Mouse (Mus musculus) c-Kit-positive CD71-negative TER-119-negative erythroid progenitor cells, embryonic 14.5 days (primary cell): ENCODE measurements around the gene Mvb12a.

Experiments
- DNase-seq: peaks from one replicate; pipeline ENCODE4 v3.0.0-alpha.2; 2013; ENCODE audit warnings: low read depth

Gene Mvb12a

DNA sequence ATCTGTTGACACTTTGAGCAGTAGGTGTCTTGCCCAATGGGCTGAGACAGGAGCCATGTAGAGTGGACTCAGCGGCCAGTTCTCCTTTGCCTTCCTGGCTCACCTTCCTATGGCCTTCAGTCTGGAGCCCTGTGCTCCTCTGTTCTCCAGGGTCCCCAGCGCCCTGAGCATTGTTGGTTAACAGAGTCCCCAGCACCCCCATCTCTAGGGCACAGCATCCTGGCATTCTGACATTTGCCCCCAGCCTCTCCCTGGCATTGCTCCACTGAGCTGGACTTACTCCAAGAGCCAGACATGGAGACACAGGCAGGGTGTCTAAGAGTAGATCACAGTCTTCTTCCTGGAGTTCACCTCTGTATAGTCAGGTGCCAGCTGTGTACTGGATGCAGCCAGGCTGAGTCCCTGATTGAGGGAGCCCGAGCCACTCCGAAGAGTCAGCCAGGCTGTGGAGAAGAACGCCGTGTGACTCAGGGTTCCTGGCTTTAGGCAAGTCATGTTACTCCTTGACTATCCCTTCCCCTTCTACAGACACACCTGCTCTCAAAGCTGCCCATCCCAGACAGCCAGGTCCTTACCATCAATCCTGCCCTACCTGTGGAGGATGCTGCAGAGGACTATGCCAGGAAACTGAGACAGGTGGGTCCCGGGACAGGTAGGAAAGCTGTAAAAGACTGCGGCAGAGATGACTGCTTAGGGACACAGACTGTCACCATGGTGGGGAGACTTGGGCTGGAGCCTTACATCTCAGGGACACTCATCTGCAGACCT is 51.0 kb downstream of the Mvb12a start:
- DNase-seq: no peak

DNA sequence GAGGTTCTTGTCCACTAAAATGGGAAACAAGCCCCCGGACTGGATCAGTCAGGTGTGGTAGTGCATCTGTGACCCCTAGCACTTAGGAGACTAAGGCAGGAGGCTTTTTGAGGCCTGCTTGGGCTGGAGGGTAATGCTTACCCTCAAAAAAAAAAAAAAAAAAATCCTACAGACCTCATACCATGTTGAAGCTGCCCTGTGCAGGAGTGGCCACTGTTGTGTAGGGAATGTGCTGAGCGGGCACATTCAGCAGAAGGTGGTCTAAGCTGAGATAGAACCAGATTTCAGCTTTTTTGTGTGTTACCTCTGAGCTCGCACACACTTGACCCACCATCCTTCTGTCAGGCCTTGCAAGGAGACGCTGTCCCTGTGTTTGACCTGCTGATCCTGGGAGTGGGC is 51.6 kb downstream of the Mvb12a start:
- no peak for DNase-seq

DNA sequence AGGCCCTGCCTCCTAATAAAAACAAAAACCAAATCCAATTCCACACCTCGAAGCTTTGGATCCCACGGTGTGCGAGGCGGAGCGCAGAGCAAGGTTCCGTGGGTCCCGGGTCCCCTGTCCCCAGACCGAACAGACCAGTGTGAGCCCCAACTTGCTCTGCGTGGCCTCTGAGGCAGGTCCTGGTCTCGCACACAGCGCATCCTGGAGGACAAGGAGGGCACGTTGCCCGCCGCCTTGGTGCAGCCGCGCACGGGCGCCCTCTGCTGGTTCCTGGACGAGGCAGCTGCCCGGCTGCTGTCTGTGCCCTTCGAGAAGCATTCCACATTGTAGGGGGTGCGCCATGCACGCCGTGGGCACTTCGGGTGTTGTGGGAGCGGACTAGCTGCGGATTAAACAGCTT is 53.1 kb downstream of the Mvb12a start:
- DNase-seq: peak; percentile 77

DNA sequence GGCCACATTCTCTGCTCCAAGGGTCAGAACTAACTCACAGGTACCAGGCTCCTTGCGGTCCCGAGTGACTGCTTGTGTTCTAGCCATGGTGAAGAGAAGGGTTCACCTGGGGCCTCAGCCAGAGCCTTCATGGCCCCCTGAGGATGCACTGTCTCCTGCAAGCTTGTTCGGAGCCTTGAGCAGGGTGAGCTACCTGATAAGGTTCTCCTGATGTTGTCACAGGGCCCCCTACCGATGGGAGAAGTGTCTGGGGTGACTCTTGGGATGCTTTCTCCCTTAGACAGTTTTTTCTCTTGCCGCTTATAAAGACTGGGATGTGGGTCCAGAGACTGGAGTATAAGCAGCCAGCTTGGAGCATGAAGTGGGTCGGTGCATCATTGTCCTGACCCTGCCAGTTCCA is 53.7 kb downstream of the Mvb12a start:
- DNase-seq: no peak

DNA sequence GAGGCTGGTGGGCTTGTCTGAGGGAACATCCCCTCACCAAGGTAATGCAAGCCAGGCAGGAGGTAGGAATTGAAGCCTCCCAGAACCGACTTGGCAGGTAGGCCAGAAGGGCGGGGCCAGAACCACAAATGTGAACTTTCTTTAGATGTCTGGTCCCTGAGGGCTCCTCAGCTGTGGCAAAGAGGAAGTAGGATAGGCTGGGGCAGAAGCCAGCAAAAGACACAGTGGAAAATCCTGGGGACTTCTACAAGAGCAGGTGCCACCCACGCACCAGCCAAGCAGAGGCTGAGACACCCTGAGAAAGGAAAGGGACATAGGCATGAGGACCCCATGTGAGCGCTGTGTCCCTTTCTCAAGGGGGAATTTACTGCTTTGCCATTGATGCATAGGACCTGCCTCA is 54.1 kb downstream of the Mvb12a start:
- no peak for DNase-seq

DNA sequence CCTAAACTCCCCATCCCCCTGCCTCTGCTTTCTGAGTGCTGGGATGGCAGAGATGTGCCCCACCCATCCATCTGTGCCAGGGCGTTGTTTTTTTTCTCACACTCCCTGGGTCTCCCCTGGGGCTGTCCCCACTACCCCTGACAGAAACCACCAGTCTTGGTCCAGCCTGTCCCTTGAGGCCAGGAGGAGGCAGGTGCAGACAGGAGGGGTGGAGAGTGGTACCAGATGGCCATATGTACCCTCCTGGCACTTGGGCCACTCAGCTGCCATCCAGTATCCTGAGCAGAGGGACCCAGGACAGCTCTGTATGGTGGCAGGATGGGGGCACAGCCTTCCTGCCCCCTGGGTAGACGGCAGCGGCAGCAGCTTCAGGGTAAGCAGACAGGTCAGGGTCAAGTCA is 54.7 kb downstream of the Mvb12a start, which contains the start of gene Fam129c:
Gene Fam129c, plus strand, starts transcription at position 198 of the 400 bp plus-strand sequence.
- DNase-seq: no peak
